Mouse (Mus musculus) lung, adult 2 months (tissue): Measurements from ENCODE around the gene Ccdc92b.

Experiments
- CTCF ChIP-seq: fragments of 200-500 bp; IDR thresholded peaks from 2 replicates; pipeline ENCODE4 v1.5.1; 2011; ENCODE audit warnings: mild to moderate bottlenecking, low read length, control low read depth; ENCODE audit not compliant: insufficient read depth
- POLR2A ChIP-seq: fragments of 200-500 bp; IDR thresholded peaks from 2 replicates; pipeline ENCODE4 v1.6.1; 2011; ENCODE audit warnings: low read depth, mild to moderate bottlenecking, control low read depth, low read length, borderline replicate concordance; ENCODE audit errors: extremely low read depth

GRCm38 (mm10) chr11:74583824-74584349, 35.5 kb upstream of the Ccdc92b start:
- no peak for TF ChIP-seq CTCF
- TF ChIP-seq POLR2A = no peak
